Mouse (Mus musculus) thymus, adult 2 months (tissue): ENCODE measurements around the gene Il16.

ENCODE experiments used
- CTCF ChIP-seq: fragments of 200-500 bp; IDR thresholded peaks from 2 replicates; pipeline ENCODE4 v1.5.1; 2012; ENCODE audit warnings: mild to moderate bottlenecking, control low read depth, low read length, moderate library complexity, borderline replicate concordance; ENCODE audit not compliant: control insufficient read depth, poor library complexity, insufficient read depth; ENCODE audit errors: extremely low read depth
- POLR2A ChIP-seq: fragments of 200-500 bp; IDR thresholded peaks from 2 replicates; pipeline ENCODE4 v1.6.1; 2012; ENCODE audit warnings: mild to moderate bottlenecking, low read length, control low read depth, moderate library complexity; ENCODE audit not compliant: control insufficient read depth, poor library complexity, insufficient read depth; ENCODE audit errors: extremely low read depth

GRCm38 (mm10) chr7:83671573-83671972 is 74.0 kb downstream of the Il16 start:
- no peak for TF ChIP-seq CTCF
- TF ChIP-seq POLR2A = no peak
